Mouse (Mus musculus): Measurements from ENCODE around the gene Phf21b.
A peak's percentile ranks its signal among the peaks of the same experiment; 100 is the strongest.

The Phf21b gene

DNA sequence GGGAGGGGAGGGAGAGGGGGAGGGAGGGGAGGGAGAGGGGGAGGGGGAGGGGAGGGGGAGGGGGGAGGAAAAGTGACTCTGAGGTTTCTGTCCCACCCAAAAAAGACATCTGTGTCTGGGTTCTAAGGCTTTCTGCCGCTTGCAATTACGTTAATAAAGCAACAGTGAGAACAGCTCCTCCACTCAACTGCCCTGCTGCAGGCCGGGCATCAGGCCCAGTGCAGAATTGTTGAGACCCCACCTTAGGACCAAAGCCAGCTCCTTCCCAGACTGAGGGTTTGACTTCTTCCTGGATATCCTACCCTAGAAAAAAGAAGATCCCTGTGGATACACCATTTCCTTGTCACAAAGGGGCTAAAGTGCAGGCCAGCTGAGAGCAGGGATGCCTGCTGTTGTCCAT lies 9.6 kb downstream of the Phf21b start:
- no peak for DNase-seq (ENCODE audit: extremely low spot score)

DNA sequence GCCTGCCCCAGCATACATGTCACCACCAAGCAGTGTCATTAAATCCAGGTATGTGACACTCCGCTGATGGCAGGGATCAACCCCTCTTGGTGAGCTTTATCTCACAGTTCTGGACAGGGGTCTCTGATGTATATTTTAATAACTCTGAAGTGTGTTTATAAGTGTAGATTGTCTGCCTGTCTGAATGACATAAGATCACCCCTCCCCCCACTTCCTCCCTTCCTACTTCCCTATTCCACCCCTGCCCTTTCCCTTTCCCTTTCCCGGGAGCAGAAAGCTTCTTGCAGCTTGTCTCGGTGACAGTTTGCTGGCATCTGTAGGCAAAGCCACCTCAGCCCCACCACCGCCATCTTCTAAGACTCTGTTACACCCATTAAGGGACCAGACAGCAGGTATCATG lies 11.0 kb downstream of the Phf21b start:
- no peak for DNase-seq (ENCODE audit: extremely low spot score)

DNA sequence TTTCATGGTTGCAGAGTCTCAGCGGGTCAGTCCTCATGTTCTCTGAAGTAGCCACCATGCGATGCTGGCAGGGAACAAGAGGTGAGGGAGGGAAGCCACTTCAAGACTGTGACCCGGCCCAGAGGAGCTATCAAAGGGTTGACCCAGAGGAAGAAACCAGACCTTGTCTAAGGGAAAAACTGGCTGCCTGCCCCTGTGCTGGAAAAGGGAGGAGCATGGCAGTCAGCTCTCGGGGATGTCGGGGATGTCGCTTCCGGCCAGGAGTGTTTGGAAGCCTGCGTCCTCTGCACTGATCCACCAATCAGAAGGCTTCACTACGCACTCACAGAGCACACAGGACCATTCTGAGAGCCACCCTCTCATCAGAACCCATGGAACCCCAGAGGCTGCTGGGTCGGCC lies 12.8 kb downstream of the Phf21b start:
- DNase-seq (ENCODE audit: extremely low spot score): no peak

DNA sequence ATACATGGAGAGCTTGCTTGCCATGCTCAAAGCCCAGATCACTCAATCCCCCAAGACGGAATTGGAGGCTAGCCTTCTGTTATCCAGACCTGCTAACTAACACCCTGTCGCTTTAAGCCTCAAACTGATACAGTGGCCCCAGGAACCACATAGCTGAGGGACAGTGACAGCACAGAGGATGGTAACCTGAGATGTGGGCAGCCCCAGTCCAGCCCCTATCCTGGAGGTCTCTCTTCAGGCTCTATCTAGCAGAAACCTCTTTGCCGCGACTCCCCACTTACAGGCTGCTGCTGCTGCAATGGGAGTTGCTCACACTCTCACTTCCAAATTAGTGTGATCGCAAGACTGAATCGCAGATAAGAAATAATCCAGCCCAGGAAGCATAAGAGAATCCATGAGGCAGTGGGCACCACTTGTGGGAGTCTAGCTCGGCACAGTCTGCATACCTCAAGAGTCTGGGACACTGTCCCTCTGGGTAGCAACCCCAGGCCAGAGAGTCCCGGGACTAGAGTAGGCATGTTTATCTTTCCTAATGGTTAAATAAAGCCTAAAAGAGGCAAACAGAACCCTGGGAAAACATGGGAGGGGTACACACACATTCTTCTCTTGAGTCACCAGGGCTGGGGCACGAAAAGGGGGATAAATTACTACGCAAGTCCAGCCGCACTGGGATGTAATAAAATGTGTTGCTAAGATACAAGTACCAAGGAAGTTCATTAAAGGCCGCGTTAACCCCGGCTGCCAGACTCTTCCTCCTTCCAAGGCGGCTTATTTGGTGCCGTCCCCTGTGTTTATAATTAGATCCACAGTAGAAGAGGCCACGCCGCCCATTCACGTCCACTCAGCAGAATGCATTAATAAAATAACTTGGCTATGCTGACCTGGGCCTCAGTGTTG lies 13.7 kb downstream of the Phf21b start:
- peak; percentile 23 for DNase-seq (ENCODE audit: extremely low spot score)

DNA sequence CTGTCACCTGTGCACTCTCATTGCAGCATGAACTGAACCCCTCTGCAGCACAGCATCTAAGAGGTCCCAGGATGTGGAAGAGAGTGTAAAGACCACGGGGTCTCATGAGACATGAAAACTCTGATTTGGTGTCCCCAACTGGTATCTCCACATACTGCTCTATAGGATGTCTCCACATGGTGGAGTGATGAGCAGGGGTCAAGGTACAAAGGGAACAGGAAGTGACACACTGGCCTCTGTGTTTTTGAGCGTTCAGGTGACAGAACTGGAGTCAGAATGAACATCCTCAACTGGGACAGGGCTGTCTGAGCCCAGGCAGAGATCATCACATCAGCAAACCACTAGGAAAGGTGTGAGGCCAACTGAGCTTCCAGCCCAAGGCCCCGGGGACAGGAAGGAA lies 15.3 kb downstream of the Phf21b start:
- DNase-seq (ENCODE audit: extremely low spot score): no peak

DNA sequence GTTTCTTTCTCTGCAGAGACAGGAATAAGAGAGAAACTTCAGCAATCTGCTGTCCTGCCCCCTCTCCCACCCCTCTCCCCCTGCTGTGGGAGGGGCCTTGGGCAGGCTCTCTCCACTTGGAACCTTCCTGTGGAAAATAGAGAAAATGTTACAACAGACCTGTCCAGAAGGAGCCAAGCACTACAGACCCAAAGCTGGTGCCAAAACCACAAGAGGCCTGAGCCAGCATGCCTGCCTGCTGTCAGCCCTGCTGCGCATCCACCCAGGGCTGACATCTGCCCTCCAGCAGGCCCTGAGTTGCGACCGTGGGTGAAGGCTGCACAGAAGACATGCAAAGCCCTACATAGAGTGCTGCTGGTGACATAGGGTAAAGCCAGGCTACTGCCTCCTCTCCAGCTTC lies 16.3 kb downstream of the Phf21b start:
- no peak for DNase-seq (ENCODE audit: extremely low spot score)

DNA sequence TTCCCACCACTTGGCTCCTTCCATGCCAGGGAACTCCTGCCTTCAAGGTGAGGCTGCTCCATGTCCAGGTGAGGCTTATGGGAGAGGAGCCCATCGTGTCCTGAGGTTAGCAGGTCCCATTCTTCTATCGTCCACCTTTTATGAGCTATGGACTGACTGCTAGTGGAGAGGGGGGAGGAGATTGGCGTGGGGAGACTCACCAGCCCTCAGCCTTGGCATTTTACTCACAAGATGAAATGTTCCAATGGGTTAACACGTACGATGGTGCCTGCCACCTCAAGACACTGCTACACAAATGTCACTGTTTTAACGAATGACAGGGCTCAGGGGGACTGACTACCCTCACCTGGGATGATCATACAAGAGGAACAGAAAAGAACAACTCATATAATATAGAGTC lies 18.0 kb downstream of the Phf21b start:
- DNase-seq (ENCODE audit: extremely low spot score): no peak

DNA sequence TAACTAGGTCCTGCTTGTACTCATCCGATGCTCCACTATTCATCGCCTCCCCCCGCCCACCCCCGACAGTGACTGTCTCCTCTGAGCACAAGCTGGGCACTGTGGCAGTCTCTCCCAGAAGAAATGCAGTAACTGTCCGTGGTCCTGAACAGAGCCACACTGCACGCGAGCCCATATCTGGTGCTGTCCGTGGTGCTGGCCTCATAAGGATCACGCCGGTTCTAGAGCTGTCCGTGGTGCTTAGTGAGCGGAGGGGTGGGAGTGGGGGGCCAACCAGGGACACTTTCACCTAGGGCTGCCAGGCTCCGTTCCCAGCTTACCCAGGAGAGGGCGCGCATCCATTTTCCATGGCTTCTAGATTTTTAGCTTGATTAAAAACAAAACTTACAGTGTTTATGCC lies 26.4 kb downstream of the Phf21b start:
- DNase-seq (ENCODE audit: extremely low spot score): peak; percentile 90

DNA sequence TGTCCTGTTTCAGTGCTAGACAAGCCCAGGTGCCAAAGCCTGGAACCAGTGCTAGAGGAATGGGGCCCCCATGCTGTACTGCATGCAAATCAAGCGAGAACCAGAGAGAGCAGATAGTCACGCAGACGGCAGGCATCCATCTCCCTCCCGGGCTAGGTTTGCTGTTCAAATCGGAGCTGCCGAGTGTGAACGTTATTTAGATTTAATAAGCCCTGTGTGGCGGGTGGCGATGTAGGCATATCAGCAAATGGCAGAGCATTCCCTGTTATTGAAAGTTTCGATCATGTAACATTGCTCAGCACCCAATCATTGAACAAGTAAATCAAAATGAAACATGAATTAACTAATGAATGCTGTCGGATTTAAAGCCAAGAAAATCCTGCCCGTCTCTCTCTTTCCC lies 27.2 kb downstream of the Phf21b start:
- no peak for DNase-seq (ENCODE audit: extremely low spot score)

DNA sequence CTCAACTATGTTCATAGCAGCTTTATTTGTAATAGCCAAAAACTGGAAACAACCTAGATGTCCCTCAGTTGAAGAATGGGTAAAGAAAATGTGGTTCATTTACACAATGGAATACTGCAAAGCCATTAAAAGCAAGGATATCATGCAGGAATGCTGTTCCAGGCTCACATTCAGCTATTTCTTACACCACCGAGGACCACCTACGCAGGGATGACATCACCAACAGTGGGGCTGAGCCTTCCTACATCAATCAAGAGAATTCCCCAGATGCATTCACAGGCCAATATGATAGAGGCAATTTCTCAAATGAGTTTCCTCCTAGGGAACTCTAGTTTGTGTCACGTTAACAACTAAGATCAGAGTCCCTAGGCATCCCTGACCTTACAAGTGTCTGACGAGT lies 32.8 kb downstream of the Phf21b start:
- DNase-seq (ENCODE audit: extremely low spot score): no peak

DNA sequence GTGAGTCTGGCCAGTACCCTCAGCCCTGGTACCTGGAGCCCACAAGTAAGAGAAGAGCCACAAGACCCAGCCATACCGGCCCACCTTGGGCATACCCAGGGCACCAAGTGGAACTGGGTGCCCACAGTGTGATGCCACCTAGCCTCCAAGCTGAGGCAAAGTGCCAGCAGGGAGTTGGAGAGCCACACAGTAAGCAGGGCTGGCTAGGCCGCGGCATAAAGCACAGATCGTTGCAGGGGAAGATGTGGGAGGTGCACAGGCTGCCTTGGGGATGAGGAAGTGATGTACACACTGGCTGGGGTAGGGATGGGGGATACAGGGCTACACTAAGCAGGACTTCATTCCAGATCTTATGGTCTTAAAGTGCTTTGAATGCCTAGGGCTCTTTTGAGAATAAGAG lies 35.0 kb downstream of the Phf21b start:
- no peak for DNase-seq (ENCODE audit: extremely low spot score)

DNA sequence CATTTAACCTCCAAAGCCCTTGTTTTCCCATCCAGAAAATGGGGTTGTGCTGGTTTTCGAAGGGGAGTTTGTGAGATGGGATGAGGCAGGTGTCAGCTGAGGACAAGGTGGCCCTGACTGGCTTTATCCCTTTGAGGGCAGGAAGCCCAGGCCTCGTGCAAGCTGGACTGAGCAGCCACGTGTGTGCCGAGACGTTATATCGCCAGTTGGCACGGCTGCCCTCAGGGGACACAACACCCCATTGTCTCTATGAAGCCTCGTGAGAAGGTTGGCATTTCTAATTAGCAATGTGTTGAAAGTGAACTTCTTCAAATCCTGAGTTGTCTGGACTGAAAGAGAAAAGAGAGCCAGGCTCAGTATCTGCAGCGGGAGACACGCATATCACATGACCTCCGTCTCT lies 37.6 kb downstream of the Phf21b start:
- no peak for DNase-seq (ENCODE audit: extremely low spot score)

DNA sequence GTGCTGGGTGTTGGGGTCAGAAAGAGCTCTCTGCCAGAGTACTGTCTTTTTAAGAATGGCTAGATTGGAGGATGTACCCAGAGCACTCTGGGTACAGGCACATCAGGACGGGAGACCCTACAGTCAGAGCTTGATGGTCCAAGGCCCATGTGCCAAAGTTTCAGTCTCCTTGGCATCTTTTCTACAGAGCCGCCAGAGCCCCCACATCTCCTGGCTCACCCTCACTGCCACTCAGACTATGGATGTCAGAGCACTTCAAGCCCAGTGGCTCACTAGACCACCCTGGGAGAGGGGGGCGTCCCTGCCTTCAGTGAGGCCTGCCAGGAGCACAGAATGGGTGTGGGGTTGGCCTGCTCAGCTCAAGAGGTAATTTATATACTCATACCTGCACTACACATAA lies 38.3 kb downstream of the Phf21b start:
- no peak for DNase-seq (ENCODE audit: extremely low spot score)

DNA sequence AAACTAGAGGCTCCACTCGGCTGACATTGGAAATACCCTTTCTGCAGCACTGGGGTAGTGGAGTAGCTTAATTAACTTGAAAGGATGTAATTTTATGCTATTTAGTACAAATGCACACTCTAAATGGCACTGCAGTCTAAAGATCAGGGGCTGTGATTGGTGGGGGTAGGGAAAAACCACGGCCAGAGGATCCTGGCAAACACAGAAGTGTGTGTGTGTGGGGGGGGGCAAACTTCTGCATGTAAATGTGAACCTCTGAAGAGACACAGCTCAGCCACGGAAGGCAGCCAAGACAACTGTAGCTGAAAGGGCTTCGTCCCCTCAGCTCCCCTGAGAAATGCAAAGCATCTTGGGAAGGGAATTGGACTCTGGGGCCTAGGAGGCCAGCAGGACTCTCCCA lies 40.7 kb downstream of the Phf21b start:
- no peak for DNase-seq (ENCODE audit: extremely low spot score)

DNA sequence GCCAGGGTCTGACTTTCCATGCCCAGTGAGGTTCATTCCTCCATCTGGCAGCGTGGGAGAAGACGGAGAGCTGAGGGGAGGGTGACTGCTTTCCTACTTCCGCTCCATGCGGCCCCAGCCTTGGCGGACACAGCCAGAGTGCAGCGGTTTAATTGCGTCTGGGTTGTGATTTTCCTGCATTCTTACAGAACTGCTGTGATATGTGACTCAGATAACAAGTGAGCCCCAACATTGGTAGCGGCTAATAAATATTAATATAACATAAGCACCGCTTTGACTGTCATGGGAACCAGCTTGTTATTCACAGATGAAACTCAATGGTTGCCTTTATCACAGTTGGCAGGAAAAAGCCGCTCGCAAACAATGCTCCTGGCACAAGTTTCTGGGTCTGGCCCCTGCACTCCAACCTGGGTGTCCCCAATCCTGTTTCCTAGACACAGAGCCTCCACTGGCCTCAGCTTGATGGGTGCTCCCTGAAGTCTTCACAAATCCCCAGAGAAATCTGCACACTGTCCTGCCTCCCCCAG lies 43.0 kb downstream of the Phf21b start:
- DNase-seq (ENCODE audit: extremely low spot score): no peak

DNA sequence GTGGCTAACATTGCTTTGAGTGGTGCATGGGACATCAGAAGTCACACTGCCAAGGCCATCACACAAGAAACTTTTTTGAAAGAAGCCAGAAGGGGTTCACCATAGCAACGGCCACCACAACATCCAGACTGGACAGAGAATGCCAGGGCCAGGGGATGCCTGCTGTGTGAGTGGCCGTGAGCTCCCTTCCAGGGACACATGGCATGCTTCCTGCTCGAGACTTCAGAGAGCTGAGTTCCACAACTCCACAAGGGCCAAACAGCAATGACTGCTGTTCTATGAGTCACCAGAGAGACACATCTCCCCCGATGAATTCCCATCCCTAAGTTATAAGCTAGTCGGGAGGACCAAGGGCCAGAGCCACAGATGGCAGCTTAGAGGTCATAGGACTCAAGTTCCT lies 44.7 kb downstream of the Phf21b start:
- no peak for DNase-seq (ENCODE audit: extremely low spot score)

DNA sequence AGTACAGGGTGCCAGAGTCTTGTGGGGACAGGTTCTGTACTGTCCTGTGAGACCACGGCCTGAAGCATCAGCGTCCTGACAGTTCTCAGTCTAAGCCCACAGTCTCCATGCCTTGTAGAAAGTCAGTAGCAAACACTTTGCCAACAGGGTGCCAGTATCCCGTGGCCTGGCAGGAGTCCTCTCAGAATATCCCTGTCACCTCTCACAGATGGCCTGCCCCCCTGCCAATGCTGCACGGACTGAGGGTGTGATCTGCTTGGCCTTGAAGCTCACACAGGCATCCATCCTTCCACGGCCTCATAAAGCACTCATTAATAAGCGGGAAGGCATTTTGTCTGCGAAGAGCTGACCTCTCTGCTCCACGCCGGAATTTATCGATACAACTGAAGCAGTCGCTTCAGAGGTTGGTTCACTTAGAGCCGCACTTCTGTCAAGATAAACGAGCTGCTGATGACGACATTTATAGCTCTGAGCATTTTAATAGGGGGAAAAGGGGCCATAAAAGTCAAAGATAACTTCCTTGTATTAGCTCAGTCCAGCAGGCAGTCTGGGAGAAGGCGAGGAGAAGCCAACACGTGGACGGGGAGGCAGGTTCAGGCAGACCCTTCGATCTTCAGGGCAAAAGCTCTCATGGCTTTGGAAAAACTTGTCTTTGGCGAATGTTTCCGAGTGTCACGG lies 46.4 kb downstream of the Phf21b start:
- DNase-seq (ENCODE audit: extremely low spot score): no peak

DNA sequence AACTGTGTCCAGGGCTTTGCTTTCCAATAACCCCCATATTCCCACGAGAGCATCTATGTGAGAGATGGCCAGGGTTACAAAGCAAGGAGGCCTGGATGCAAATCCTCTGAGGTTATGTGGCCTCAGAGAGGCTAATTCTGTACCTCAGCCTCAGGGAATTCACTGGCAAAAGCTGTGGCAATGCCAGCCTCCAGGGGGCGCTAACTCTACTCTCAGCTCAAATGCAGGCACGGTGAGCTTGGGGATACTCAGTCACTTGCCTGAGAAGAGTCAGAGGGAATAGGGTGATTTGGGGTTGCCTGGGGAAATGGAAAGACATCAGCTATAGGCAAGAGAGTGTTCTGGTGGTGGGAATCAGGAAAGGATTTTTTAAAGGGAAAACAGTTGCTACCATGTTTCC lies 52.2 kb downstream of the Phf21b start:
- peak; percentile 17 for DNase-seq (ENCODE audit: extremely low spot score)

DNA sequence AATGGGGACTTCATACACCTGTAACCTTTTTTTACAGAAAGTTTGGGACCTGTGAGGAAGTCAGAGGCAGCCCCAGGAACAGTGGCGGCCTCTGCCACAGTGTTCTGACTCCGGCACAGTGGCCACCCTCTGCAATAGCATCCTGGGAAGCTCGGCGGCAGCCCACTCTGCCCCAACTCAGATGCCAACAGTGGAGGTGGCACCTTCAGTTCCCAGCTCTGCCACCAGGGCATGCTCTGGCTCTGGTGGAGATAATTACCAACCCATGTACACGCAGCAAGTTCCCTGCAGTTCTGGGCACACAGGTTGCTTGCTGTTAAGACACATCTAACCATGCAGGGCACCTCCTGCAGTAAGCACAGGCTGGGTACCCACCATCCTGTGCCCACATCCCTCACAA lies 55.7 kb downstream of the Phf21b start:
- no peak for DNase-seq (ENCODE audit: extremely low spot score)

DNA sequence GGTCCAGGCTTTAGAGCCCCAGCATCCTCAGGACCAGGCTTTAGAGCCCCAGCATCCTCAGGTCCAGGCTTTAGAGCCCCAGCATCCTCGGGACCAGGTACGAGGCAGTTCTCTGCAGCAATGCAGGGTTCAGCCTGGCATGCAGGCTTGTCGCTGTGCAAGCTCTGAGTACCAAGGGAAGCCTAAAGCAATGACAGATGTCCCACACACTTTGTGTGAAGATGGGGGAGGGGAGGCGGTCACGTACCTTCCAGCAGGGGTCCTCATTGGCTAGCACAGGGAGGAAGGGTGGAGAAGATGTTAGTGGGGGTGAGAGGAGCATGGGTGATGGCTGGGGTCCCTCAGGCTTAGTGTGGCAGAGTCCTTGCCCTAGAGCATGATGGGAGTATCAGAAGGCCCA lies 62.2 kb downstream of the Phf21b start:
- DNase-seq (ENCODE audit: extremely low spot score): no peak

DNA sequence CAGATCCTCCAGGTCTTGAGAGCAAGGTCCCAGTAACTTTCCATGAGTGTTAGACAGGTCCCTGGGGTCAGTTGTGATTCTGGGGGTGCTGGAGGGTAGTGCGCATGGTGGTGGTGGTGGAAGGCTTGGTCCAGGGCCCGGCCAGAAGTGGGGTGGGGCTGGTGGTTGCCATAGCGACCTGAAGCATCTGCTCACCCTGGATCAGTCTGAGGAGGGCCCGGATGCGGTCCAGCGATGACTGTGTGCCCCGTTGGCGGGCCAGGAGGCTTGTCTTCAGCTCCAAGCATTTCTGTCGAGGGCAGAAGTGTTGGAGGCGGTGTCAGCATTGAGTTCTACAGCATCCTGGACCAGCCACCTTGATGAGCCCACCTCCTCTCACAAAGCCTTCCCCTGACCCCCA lies 68.7 kb downstream of the Phf21b start:
- no peak for DNase-seq (ENCODE audit: extremely low spot score)

DNA sequence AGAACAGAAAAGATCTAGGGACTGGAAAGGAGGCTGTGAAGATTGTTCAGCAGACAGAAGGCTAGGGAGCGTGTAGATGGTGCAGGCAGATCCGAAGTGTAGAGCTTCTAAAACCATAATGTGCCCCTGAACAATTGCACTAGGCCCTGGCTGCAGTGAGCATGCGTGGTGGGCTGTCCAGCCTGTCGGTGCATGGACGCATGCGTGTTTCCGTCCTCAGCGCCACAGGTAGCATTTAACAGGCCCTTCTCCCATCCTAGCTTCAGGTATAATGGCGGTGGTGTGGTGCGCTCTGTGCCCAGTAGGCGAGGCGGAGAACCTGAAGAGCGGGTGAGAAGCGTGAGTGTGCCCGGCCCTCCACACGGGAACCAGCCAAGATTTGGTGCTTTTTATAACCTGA lies 71.0 kb downstream of the Phf21b start:
- DNase-seq (ENCODE audit: extremely low spot score): no peak

DNA sequence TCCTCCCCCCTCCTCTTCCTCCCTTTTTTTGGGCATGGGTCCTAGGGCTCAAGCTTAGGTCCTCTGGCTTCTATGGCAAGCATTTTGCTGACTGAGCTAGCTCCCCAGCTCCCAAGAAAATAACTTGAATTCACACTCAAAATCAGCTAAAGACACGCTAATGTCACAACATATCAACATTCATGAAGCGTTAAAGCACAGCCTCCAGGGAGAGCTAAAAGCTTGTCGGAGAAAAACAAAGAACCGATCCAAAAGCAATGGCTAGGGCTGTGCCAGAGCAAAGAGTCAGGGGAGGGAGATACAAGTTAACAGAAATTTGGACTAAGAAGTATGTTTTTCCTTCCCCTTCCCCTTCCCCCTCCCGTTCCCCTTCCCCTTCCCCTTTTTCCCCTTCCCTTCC lies 77.3 kb downstream of the Phf21b start:
- DNase-seq (ENCODE audit: extremely low spot score): no peak
